Mouse (Mus musculus): ENCODE data around the gene Nell2.
A peak's percentile ranks its signal among the peaks of the same experiment; 100 is the strongest.
"Not testable (repeated sequence)": the region's sequence is repeated elsewhere in the genome, so short reads cannot be mapped to it uniquely, and the experiment has no call there.

Gene Nell2

DNA sequence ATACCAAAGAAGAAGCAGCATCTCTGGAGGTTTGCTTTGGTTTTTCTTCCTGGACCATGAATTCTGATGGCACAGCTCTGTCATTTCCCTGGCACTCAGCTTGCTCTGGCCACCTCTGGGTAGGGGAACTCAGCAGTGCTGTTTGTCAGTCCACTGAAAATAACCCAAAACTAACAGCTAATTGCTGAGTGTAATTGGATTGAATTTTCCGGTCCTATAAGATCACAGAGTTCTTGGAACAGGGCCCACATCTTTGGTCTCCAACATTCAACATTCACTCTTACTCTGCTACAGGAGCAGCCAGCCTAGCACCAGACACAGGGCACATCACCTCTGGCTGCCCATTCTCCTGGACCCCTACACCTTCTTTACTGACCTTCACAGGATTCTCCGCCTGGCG, 287.2 kb downstream of the Nell2 start:
- peak; percentile 67 for DNase-seq (ENCODE audit: inconsistent ontology term)

DNA sequence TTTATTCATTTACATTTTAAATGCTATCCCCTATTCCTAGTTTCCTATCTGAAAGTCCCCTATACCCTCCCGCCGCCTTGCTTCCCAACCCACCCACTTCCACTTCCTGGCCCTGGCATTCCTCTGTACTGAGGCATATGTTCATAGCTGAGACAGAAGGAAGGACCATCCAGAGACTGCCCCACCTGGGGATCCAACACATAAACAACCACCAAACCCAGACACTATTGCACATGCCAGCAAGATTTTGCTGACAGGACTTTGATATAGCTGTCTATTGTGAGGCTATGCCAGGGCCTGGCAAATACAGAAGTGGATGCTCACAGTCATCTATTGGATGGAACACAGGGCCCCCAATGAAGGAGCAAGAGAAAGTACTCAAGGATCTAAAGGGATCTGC, 291.3 kb downstream of the Nell2 start:
- DNase-seq (ENCODE audit: inconsistent ontology term) = not testable (repeated sequence)

DNA sequence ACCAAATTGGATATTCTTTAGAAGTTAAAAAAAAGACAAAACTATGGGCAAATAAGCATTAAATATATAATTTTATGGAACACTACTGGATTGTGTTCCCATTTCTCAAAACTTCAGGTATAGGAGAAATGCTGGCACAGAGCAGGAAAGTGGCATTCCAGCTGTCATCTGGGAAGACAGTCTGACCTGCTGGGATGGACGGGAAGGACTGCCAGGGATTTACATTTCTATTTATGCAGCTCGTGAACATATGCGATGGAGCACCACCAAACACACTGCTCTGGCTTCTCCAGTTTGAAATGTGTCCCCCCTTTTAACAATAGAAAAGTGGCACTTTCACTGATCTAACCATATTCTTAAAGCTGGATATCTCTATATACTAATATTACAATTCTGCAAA, 291.9 kb downstream of the Nell2 start:
- DNase-seq (ENCODE audit: inconsistent ontology term) = no peak

GRCm38 (mm10) chr15:95231171-95231570, 297.2 kb downstream of the Nell2 start:
- no peak for DNase-seq (ENCODE audit: inconsistent ontology term)

DNA sequence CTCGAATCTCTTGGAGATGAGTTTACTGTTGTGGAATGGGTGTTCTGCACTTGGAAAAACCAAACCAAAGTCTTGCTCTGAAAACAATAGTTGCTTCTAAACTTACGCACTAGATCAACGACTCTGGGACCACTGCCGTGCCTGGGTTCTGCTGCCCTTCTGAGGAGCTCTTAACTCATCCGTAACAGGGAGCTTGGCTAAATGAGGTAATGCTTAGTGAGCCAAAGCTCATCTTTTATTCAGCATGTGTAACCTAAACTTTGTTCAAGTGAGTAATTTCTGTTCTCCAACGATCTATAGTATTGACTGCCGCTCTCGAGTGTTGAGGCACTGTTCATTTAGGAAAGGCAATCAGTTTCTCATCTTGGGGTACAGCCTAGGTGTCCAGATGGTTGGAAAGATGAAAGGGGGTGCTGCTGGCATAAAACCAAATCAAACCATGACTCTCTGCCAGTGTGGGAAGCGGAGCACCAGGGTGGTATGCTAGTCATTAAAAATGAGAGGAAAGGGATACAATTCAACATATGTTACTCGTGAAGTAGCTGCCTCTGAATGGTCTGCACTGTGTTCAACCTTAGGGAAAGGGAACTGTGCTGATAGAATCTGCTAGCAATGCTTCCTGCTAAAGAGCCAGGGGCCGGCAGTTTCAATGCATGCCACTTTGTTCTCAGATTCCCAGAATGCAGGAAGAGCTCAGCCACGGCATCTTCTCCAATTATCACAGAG, 311.6 kb downstream of the Nell2 start:
- DNase-seq (ENCODE audit: inconsistent ontology term) = no peak

- DNase-seq (ENCODE audit: inconsistent ontology term) = no peak
Measured at GRCm38 (mm10) chr15:95210551-95210950, 317.8 kb downstream of the Nell2 start.

DNA sequence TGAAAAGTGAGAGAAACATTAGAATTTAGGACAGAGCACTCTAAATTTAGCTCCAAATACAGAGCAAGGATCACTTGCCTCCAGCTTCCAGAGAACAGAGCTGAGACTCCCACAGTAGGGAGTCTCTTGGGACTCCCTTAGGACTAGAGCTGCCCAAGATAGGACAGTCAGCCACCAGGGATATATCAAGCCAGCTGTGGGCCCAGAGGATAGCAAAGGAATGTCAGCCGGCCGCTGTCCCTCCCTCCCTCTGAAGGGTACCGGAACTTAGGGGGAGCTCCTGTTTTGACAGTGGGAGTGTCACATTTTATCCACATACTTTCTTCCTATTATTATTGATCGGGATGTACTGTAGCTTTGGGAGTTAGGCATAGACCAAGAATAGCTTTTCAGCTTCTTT, 319.2 kb downstream of the Nell2 start:
- no peak for DNase-seq (ENCODE audit: inconsistent ontology term)

GRCm38 (mm10) chr15:95193661-95194280, 334.6 kb downstream of the Nell2 start:
- DNase-seq (ENCODE audit: inconsistent ontology term) = no peak

GRCm38 (mm10) chr15:95192951-95193350, 335.4 kb downstream of the Nell2 start:
- DNase-seq (ENCODE audit: inconsistent ontology term) = no peak

DNA sequence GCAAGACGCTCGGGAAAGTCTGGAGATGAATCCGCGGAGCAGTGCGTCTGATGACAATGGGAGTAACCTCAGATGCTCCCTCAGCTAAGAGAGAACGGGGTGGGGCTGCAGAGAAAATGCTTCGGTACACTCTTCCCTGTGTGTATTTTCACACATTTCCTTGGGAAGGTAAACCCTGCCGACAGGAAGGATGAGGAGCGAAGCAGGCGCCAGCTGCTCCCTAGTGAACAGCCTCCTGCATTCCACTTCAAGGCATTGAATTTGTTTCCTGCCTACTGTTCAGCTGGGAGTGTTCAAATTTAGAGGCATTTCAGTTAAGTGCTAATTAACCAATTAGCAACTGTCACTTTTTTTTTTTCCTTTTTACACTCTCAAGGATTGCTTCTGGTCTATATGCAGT, 342.1 kb downstream of the Nell2 start:
- no peak for DNase-seq (ENCODE audit: inconsistent ontology term)

DNA sequence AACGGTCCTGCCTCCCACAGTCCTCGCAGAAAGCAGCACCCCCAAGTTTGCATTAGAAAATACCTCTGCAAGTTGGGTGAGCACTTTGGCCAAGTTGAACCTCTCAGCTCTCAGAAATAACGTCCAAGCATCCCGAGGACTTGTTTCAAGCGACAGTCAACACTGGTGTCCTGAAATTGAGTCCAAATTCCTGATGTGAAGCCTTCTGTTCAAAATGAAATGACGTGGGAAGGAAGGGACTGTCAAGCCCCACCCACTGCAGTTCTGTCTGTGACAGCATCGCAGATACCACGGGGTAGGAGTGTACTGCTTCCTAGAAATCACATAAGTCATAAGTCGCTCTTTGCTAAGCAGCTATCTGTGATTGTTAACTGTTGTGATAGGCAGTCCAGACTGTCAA, 342.9 kb downstream of the Nell2 start:
- peak; percentile 77 for DNase-seq (ENCODE audit: inconsistent ontology term)

DNA sequence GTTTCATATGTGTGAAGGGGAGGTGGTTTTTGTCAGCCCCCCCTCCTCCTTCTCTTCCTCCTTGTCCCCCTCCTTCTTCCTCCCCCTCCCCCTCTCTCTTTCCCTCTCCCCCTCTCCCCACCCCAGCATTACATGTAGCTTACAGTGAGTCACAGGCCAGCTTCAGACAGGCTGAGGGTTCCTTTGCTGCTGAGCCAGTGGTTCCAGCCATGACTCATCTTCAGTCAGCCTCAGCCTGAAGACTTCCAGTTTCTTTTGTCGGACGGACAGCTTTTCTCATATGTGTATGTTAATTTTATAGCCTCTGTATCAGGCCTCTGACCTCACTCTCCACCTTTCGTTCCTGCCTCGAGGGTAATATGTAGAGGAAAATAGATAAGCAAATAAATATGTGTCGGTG, 344.9 kb downstream of the Nell2 start:
- DNase-seq (ENCODE audit: inconsistent ontology term) = peak; percentile 50

DNA sequence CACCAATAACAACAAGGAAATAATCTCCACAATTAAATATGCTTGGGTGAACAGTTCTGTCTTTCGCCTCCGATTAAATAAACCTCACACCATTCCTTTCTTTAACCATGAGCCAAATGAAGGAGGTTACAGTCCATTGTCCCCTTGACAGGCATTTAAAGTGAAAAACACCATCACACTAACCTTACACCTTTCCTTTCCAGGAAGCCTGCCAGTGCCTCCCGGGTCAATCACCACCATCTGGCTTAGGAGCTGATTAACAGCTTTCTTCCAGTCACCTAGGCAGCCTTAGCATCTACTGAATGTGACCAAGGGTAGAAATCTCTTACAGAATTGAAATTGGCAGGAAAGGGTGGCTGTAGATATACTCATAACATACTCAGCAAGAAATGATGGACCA, 371.5 kb downstream of the Nell2 start:
- no peak for DNase-seq (ENCODE audit: inconsistent ontology term)

- peak; percentile 19 for DNase-seq (ENCODE audit: inconsistent ontology term)
Measured at GRCm38 (mm10) chr15:95145118-95145517, 383.2 kb downstream of the Nell2 start.

DNA sequence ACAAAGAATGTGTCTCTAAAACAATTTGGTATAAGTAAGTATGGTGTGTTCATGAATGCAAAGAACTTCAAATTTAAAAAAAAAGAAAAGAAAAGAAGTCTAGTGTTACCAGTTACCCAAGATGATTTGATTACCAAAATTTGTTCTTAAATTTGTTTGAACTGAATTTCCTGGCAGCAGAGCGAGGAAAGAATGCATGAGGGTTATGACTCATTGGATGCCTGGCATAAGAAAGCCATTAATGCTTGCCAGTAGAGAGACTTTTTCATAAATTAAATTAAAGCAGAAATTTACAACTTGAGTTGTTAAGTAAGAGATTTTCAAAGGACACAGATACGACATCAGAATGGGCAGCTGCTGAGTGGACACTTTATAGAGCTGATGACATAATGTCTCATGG, 384.2 kb downstream of the Nell2 start:
- DNase-seq (ENCODE audit: inconsistent ontology term) = peak; percentile 87

DNA sequence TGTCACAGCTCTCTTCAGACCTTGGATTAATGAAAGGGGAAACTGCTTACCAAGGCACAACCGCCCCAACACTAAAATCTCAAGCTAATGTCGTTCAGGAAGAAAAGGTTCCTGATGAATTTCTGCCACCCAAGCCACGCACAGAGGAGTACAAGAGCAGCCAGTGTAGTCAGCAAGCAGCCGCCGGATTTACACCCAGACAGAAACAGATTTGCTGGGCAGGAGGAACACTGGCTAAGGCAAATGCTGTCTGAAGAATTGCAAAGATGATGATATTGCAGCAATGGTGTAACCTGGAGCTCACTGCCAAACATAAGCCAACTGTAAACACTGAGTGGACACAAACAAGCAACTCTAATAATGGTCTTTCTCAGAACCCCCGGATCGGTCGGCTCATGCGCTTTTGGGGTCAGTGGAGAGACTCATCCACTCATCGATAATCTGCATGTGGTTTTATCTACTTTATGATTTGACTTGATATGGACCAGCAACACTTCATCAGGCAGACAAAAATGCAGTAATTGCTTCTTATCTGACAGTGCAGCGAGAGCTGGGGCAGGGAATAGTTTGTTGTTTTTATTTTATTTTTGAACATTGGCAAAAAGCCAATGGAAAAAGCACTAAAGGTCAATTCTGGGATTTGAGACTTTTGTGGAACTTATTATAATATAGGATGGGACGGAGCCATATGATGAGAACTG, 389.5 kb downstream of the Nell2 start:
- no peak for DNase-seq (ENCODE audit: inconsistent ontology term)

GRCm38 (mm10) chr15:95137018-95137810, 391.1 kb downstream of the Nell2 start:
- DNase-seq (ENCODE audit: inconsistent ontology term) = no peak

DNA sequence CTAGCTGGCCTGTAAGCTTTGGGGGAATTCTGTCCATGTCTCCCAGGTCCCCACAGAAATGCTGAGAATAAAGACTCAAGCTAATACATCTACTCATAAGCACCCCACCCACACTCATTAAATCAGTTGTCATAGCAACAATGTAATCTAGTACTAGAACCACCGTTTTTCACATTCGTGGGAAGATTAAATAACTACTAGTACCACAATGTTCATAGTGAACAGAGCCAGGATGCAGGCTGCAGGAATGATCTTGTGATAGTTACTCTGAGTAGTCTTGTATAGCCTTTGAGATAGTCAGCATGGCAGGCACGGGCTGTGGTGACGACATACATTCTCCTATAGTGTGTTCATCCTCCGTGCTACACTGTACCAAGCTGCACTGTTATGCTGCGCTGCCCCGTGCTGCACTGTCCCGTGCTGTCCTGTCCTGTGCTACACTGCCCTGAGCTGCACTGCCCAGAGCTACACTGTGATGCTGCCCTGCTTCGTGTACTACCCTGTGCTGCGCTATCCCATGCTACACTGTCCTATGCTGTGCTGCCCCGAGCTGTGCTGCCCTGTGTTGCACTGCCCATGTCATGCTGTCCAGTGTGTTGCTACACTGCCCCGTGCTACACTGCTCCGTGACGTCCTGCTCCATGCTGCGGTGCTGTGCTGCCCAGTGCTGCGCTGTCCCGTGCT, 392.3 kb downstream of the Nell2 start:
- DNase-seq (ENCODE audit: inconsistent ontology term) = no peak

DNA sequence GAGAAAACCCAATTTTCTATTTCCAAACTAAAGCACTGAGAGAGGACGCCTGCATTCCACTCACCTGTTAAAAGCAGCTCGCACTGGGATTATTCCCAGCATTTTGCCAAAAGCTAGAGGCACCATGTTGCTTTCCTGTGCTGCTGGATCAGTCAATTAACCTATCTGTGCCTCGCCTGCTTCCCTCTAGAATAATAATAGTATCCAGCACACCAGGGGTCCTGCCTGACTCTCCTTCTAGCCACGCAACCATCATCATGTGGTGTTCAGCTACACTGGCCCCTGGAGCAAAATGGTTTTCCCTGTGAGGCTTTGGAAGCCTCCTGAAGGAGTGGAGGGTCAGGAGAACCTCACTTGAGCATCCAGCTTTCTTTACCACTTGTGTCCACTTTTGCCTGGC, 397.0 kb downstream of the Nell2 start:
- DNase-seq (ENCODE audit: inconsistent ontology term) = no peak

- no peak for DNase-seq (ENCODE audit: inconsistent ontology term)
Measured at GRCm38 (mm10) chr15:95108626-95109025, 419.7 kb downstream of the Nell2 start.

GRCm38 (mm10) chr15:95107246-95107809, 421.0 kb downstream of the Nell2 start:
- no peak for DNase-seq (ENCODE audit: inconsistent ontology term)
